Mouse (Mus musculus) megakaryocyte, embryonic 14.5 days (primary cell): ENCODE results near the gene Ifitm3. TPM values are rescaled to one million over a fixed set of nuclear protein-coding genes. Genes with fewer than 3 reads are reported as not detected.
"Not testable (repeated sequence)": the region's sequence is repeated elsewhere in the genome, so short reads cannot be mapped to it uniquely, and the experiment has no call there.

ENCODE experiments used
- H3K27me3 ChIP-seq: replicated peaks from 2 replicates; pipeline ENCODE3; 2012; ENCODE audit warnings: inconsistent platforms
- H3K36me3 ChIP-seq: replicated peaks from 2 replicates; pipeline ENCODE3; 2012; ENCODE audit warnings: low read length, inconsistent platforms, mixed read lengths
- H3K4me1 ChIP-seq: 2 replicates; pipeline ENCODE4 v1.6.1; 2012; ENCODE audit warnings: inconsistent platforms
- H3K4me3 ChIP-seq: replicated peaks from 2 replicates; pipeline ENCODE3; 2012; ENCODE audit warnings: moderate library complexity, mild to moderate bottlenecking, inconsistent platforms
- H3K9me3 ChIP-seq: 2 replicates; pipeline ENCODE4 v1.6.1; 2012; ENCODE audit warnings: inconsistent platforms
- FLI1 ChIP-seq: IDR thresholded peaks from 2 replicates; pipeline ENCODE4 v1.6.1; 2012; ENCODE audit warnings: low read length, inconsistent platforms, mixed read lengths
- GATA1 ChIP-seq: IDR thresholded peaks from 3 replicates; pipeline ENCODE4 v1.6.1; 2012; ENCODE audit warnings: mixed read lengths, low read length, inconsistent platforms, borderline replicate concordance
- polyA plus RNA-seq: library from polyadenylated mRNA; stranded (reverse); fragments of >175 nt; gene quantifications from 2 replicates; pipeline ENCODE4 v1.2.3, GENCODE M21; 2012; ENCODE audit warnings: low replicate concordance; ENCODE audit not compliant: insufficient read depth

Ifitm3 gene
- polyA plus RNA-seq, 1 experiment, result 151 TPM

- H3K9me3 ChIP-seq, result no peaks in the 10 kb centered on the region
- TF ChIP-seq FLI1 (no peak), GATA1 (no peak)
- no peaks in the 10 kb centered on the region for H3K36me3 ChIP-seq
- H3K4me3 ChIP-seq, result peak overlapping the region; percentile 25
- H3K27me3 ChIP-seq, result peaks cover 3% of the 10 kb centered on the region
- peaks cover 41% of the 10 kb centered on the region for H3K4me1 ChIP-seq
Observed at GRCm38 (mm10) chr7:141032458-141033167, 22.0 kb upstream of the Ifitm3 start.

GRCm38 (mm10) chr7:141030390-141030789 lies 19.8 kb upstream of the Ifitm3 start:
- peaks cover 49% of the 10 kb centered on the region for H3K4me1 ChIP-seq
- H3K36me3 ChIP-seq, result no peaks in the 10 kb centered on the region
- H3K4me3 ChIP-seq, result no peak overlapping the region
- TF ChIP-seq GATA1 (no peak), FLI1 (no peak)
- peaks cover 3% of the 10 kb centered on the region for H3K27me3 ChIP-seq
- no peaks in the 10 kb centered on the region for H3K9me3 ChIP-seq

GRCm38 (mm10) chr7:141028831-141029230 lies 18.3 kb upstream of the Ifitm3 start, which contains the start of gene Gm17387:
Gene Gm17387, plus strand, starts transcription at chr7:141029131.
- Histone ChIP-seq H3K4me1 (peaks cover 55% of the 10 kb centered on the region), H3K9me3 (no peaks in the 10 kb centered on the region), H3K4me3 (no peak within 1 kb of the TSS), H3K36me3 (no peaks in the 10 kb centered on the region), H3K27me3 (peaks cover 3% of the 10 kb centered on the region)
- TF ChIP-seq FLI1, result no peak
- no peak for TF ChIP-seq GATA1

- H3K4me3 ChIP-seq, result no peak overlapping the region
- peaks cover 62% of the 10 kb centered on the region for H3K4me1 ChIP-seq
- TF ChIP-seq GATA1 (no peak), FLI1 (no peak)
- no peaks in the 10 kb centered on the region for H3K27me3 ChIP-seq
- no peaks in the 10 kb centered on the region for H3K36me3 ChIP-seq
- H3K9me3 ChIP-seq, result no peaks in the 10 kb centered on the region
Observed at GRCm38 (mm10) chr7:141026740-141027098, 16.1 kb upstream of the Ifitm3 start.

GRCm38 (mm10) chr7:141026097-141026739 lies 15.6 kb upstream of the Ifitm3 start:
- no peaks in the 10 kb centered on the region for H3K9me3 ChIP-seq
- no peaks in the 10 kb centered on the region for H3K27me3 ChIP-seq
- no peak for TF ChIP-seq FLI1
- no peak for TF ChIP-seq GATA1
- H3K36me3 ChIP-seq, result no peaks in the 10 kb centered on the region
- H3K4me3 ChIP-seq, result no peak overlapping the region
- peaks cover 62% of the 10 kb centered on the region for H3K4me1 ChIP-seq

- Histone ChIP-seq H3K9me3 (no peaks in the 10 kb centered on the region), H3K4me3 (no peak overlapping the region), H3K27me3 (no peaks in the 10 kb centered on the region), H3K4me1 (peaks cover 57% of the 10 kb centered on the region), H3K36me3 (no peaks in the 10 kb centered on the region)
- TF ChIP-seq GATA1 (no peak), FLI1 (no peak)
Observed at GRCm38 (mm10) chr7:141024865-141025838, 14.6 kb upstream of the Ifitm3 start.

GRCm38 (mm10) chr7:141021489-141022449 lies 11.2 kb upstream of the Ifitm3 start:
- H3K4me3 ChIP-seq, result no peak overlapping the region
- no peaks in the 10 kb centered on the region for H3K36me3 ChIP-seq
- H3K4me1 ChIP-seq, result peaks cover 57% of the 10 kb centered on the region
- TF ChIP-seq GATA1 (no peak), FLI1 (no peak)
- no peaks in the 10 kb centered on the region for H3K27me3 ChIP-seq
- H3K9me3 ChIP-seq, result no peaks in the 10 kb centered on the region

- H3K4me3 ChIP-seq, result no peak overlapping the region
- H3K9me3 ChIP-seq, result peaks cover 9% of the 10 kb centered on the region
- TF ChIP-seq FLI1 (no peak), GATA1 (no peak)
- H3K4me1 ChIP-seq, result peaks cover 47% of the 10 kb centered on the region
- H3K36me3 ChIP-seq, result peaks cover 8% of the 10 kb centered on the region
- H3K27me3 ChIP-seq, result no peaks in the 10 kb centered on the region
Observed at GRCm38 (mm10) chr7:141019028-141019427, 8.5 kb upstream of the Ifitm3 start.

GRCm38 (mm10) chr7:141017824-141018223 lies 7.3 kb upstream of the Ifitm3 start, which contains the start of gene Ifitm6:
Gene Ifitm6, minus strand, starts transcription at chr7:141017924.
- not testable (repeated sequence) for H3K4me3 ChIP-seq, H3K36me3 ChIP-seq, H3K27me3 ChIP-seq, H3K9me3 ChIP-seq
- H3K4me1 ChIP-seq, result peaks cover 53% of the 10 kb centered on the region
